Mouse (Mus musculus) frontal cortex, postnatal 25 days (tissue): ENCODE measurements at regions not wholly inside any gene's neighbourhood (a gene's known extent, or its start where the extent isn't known, plus 50 kb on each side); places are given as distances from the start of the nearest gene placed in this dataset.

Source experiments
- DNase-seq, 2 experiments: peaks; one replicate each; pipeline ENCODE4 v3.0.0; 2022; ENCODE audit warnings: low spot score in 2 of 2

- no peak for DNase-seq
Measured at GRCm38 (mm10) chr5:51763599-51763998, 196.1 kb upstream of the Ppargc1a start.

- no peak for DNase-seq
Measured at GRCm38 (mm10) chr5:51762352-51762751, 194.8 kb upstream of the Ppargc1a start.

GRCm38 (mm10) chr5:51758289-51758688 is 190.8 kb upstream of the Ppargc1a start:
- no peak for DNase-seq

GRCm38 (mm10) chr5:51757864-51758263 is 190.3 kb upstream of the Ppargc1a start:
- no peak for DNase-seq

- no peak for DNase-seq
Measured at GRCm38 (mm10) chr5:51752024-51752423, 184.5 kb upstream of the Ppargc1a start.

- no peak for DNase-seq
Measured at GRCm38 (mm10) chr5:51750456-51750855, 182.9 kb upstream of the Ppargc1a start.

- no peak for DNase-seq
Measured at GRCm38 (mm10) chr5:51740893-51741292, 173.4 kb upstream of the Ppargc1a start.

GRCm38 (mm10) chr5:51730241-51730640 is 162.7 kb upstream of the Ppargc1a start:
- DNase-seq: no peak

GRCm38 (mm10) chr5:51729771-51730170 is 162.2 kb upstream of the Ppargc1a start:
- no peak for DNase-seq

- no peak for DNase-seq
Measured at GRCm38 (mm10) chr5:51726762-51727161, 159.2 kb upstream of the Ppargc1a start.

- DNase-seq: no peak
Measured at GRCm38 (mm10) chr5:51718911-51719310, 151.4 kb upstream of the Ppargc1a start.

- no peak for DNase-seq
Measured at GRCm38 (mm10) chr5:51718451-51718850, 150.9 kb upstream of the Ppargc1a start.

GRCm38 (mm10) chr5:51711860-51712560 is 144.5 kb upstream of the Ppargc1a start:
- no peak for DNase-seq

- no peak for DNase-seq
Measured at GRCm38 (mm10) chr5:51710664-51711063, 143.1 kb upstream of the Ppargc1a start.

GRCm38 (mm10) chr5:51709447-51709991 is 142.0 kb upstream of the Ppargc1a start:
- no peak for DNase-seq

GRCm38 (mm10) chr5:51679884-51680283 is 112.4 kb upstream of the Ppargc1a start:
- no peak for DNase-seq

- DNase-seq: no peak
Measured at GRCm38 (mm10) chr5:51671190-51671589, 103.7 kb upstream of the Ppargc1a start.

GRCm38 (mm10) chr5:51665241-51665640 is 97.7 kb upstream of the Ppargc1a start:
- DNase-seq: no peak

- DNase-seq: no peak
Measured at GRCm38 (mm10) chr5:51658232-51658896, 90.8 kb upstream of the Ppargc1a start.

- no peak for DNase-seq
Measured at GRCm38 (mm10) chr5:51653507-51653906, 86.0 kb upstream of the Ppargc1a start.

GRCm38 (mm10) chr5:51624400-51624799 is 56.9 kb upstream of the Ppargc1a start:
- DNase-seq: no peak
